Mouse (Mus musculus) limb, embryonic 12.5 days (tissue): ENCODE measurements at regions not wholly inside any gene's neighbourhood (a gene's known extent, or its start where the extent isn't known, plus 50 kb on each side); places are given as distances from the start of the nearest gene placed in this dataset.

Source experiments
- ATAC-seq: fragments of 200-750 bp; cut with Nextera tagmentation; 2 replicates; pipeline ENCODE4 v1.8.0; 2017; ENCODE audit warnings: low read depth, moderate TSS enrichment; ENCODE audit not compliant: insufficient number of reproducible peaks, insufficient read depth, low FRiP score, low TSS enrichment
- H3K27ac ChIP-seq: fragments of 300-500 bp; sonication (generic); 2 replicates; pipeline ENCODE4 v1.5.1; 2016; ENCODE audit warnings: mild to moderate bottlenecking, moderate library complexity
- H3K27me3 ChIP-seq: fragments of 300-500 bp; sonication (generic); 2 replicates; pipeline ENCODE4 v1.6.1; 2016; ENCODE audit warnings: mild to moderate bottlenecking, moderate library complexity
- H3K36me3 ChIP-seq: fragments of 300-500 bp; sonication (generic); 2 replicates; pipeline ENCODE4 v1.6.1; 2016; ENCODE audit warnings: mild to moderate bottlenecking, moderate library complexity
- H3K4me1 ChIP-seq: fragments of 300-500 bp; sonication (generic); replicated peaks from 2 replicates; pipeline ENCODE4 v1.6.1; 2016
- H3K4me2 ChIP-seq: fragments of 300-500 bp; sonication (generic); 2 replicates; pipeline ENCODE4 v1.6.1; 2016; ENCODE audit warnings: mild to moderate bottlenecking, moderate library complexity
- H3K4me3 ChIP-seq: fragments of 300-500 bp; sonication (generic); replicated peaks from 2 replicates; pipeline ENCODE4 v1.5.1; 2016; ENCODE audit warnings: mild to moderate bottlenecking
- H3K9ac ChIP-seq: fragments of 300-500 bp; sonication (generic); replicated peaks from 2 replicates; pipeline ENCODE4 v1.6.1; 2016; ENCODE audit warnings: mild to moderate bottlenecking, moderate library complexity
- H3K9me3 ChIP-seq: fragments of 300-500 bp; sonication (generic); 2 replicates; pipeline ENCODE4 v1.6.1; 2016; ENCODE audit warnings: mild to moderate bottlenecking, moderate library complexity
- WGBS: fragments of 180-500 bp; shearing (Covaris S2); methylation state at CpG from one replicate; pipeline ENCODE4 v1.1.7; 2016; 5-methylcytosine and 5-hydroxymethylcytosine counted together

DNA sequence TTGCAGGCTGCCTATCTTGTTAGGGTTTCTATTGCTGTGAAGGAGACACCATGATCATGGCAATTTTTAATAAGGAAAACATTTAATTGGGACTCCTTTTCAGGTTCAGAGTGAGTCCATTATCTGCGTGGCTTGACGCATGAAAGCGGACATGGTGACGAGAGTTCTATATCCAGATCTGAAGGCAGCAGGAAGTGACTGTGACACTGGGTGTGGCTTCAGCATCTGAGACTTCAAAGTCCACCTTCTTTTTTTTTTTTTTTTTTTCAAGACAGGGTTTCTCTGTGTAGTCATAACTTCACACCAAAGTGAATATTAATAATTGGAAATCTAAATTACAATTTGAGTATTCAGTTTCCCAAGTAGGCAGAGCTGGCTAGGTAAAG, 118.1 kb downstream of the Sptssa start:
- Histone ChIP-seq H3K27me3 (no peaks in the 10 kb centered on the region), H3K27ac (no peak overlapping the region), H3K4me3 (no peak overlapping the region), H3K9me3 (peaks cover 4% of the 10 kb centered on the region; the same call in 1 of the 2 replicates), H3K36me3 (no peaks in the 10 kb centered on the region), H3K9ac (no peak overlapping the region), H3K4me1 (peaks cover 9% of the 10 kb centered on the region), H3K4me2 (no peak overlapping the region)
- WGBS: 88% methylated on average over 4 of the region's 4 CpGs
- ATAC-seq: no peak

DNA sequence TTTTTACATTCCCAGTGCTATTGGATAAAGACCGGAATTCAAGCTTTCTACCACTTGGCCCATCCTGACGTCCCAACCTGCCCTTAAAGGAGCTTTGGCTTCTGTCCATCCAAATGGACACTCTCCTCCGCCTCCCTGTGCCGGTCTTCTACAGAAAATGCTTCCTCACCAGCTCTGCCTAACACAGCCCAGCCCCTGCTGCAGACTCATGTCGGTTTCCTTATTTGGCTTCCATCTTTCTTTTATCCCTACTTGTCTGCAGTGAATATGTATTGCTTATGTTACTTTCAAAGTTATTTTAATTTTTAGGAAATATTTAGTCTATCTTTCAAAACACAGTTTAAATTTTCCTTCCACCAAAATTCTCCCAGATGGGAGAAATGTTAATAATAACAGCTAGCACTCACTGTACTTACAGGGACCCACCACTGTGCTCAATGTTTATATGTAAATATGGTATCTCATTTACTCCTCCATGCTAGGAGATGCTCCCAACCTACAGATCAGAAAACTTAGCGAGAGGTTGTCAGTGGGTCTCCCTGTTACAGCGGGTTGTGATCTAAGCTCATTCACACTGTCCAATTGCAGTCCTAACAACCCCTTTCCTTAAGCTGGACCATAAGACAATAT, 118.6 kb downstream of the Sptssa start:
- Histone ChIP-seq H3K9ac (no peak overlapping the region), H3K4me2 (no peak overlapping the region), H3K9me3 (peaks cover 4% of the 10 kb centered on the region; the same call in 1 of the 2 replicates), H3K27me3 (no peaks in the 10 kb centered on the region), H3K4me3 (no peak overlapping the region), H3K27ac (no peak overlapping the region), H3K4me1 (peaks cover 12% of the 10 kb centered on the region), H3K36me3 (no peaks in the 10 kb centered on the region)
- no peak for ATAC-seq
- 86% methylated on average over 7 of the region's 7 CpGs for WGBS

DNA sequence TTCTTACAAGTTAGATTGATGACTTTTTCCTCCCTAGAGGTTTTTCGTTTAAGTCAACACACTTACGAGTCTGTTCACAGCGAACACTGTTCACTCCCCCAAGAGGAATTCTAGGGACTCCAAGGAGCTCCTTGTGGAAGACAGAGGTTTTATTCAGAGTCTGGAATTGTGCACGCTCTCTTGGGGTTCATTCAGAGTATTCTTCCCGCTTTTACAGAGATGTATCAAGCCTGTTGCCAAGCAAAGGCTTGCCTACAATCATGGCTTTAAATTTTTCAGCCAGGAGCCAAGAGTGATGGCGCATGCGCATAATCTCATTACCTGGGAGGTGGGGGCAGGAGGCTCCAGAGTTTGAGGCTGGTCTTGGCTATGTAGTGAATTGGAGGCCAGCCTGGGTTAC, 119.4 kb downstream of the Sptssa start:
- H3K4me1 ChIP-seq: peaks cover 12% of the 10 kb centered on the region
- H3K27me3 ChIP-seq: no peaks in the 10 kb centered on the region
- H3K9ac ChIP-seq: no peak overlapping the region
- ATAC-seq: no peak
- no peak overlapping the region for H3K4me3 ChIP-seq
- no peaks in the 10 kb centered on the region for H3K36me3 ChIP-seq
- H3K27ac ChIP-seq: peak overlapping the region; percentile 47; the same call in 1 of the 2 replicates
- 74% methylated on average over 7 of the region's 7 CpGs for WGBS
- H3K4me2 ChIP-seq: no peak overlapping the region
- H3K9me3 ChIP-seq: peaks cover 4% of the 10 kb centered on the region; the same call in 1 of the 2 replicates

DNA sequence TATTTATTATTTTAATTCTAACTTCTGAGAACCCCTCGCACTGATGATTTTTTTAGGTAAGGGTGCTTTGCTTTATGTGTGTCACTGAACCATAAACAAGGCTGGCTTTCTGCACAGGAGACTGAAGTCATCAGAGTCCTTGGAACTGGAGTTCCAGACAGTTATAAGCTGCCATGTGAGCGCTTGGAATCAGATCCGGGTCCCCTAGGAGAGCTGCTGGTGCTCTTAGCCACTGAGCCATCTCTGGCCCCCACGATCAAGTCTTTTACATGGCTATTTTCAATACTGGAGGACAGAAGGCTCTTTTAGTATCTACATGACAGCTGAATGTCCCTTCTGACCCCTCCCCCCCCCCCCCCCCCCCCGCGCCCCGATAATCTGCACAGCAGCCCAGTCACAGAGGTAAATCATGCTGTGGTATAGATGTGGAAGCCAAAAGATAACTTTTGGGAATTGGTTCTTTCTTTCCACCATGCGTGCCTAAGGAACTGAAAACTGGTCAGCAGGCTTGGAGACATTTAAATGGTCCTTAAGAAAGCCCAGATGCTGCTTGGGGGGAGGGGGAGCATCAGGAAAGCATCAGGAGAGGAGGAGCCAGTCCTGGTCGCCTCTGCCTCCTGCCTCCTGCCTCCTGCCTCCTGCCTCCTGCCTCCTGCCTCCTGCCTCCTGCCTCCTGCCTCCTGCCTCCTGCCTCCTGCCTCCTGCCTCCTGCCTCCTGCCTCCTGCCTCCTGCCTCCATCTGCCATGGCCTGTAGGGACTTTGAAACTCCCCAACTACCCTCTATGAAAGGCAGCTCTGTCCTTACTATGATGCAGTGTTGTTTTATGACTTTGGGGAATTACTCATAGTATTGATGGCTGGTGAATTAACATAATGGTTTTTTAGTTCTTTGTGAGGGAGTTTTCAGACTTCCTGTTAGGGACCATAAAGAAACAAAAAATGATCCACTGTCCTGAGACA, 120.5 kb downstream of the Sptssa start:
- Histone ChIP-seq H3K4me2 (no peak overlapping the region), H3K9me3 (no peaks in the 10 kb centered on the region), H3K9ac (no peak overlapping the region), H3K27ac (peak overlapping the region; percentile 64; the same call in 1 of the 2 replicates), H3K36me3 (no peaks in the 10 kb centered on the region), H3K4me3 (no peak overlapping the region), H3K4me1 (peaks cover 12% of the 10 kb centered on the region), H3K27me3 (no peaks in the 10 kb centered on the region)
- WGBS: 61% methylated on average over 6 of the region's 9 CpGs
- no peak for ATAC-seq

DNA sequence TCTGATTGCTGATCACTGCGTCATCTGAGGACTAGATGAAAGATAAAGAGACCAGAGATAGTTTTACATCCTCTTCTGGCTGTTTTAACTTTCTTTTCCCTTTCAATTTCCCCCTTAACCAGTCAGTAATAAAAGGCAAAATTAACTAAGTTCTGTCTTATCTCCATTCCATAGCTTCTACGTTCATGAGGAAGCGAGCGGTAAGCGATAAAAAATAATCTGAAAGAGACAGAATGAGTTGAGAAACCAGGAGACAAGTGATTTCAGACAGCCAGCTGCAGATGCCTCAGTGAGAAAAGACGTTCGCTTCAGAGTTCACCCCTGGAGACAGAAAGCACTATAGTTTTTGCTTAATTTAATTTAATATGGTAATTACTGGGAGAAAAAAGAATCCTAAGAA, 121.5 kb downstream of the Sptssa start:
- no peak overlapping the region for H3K4me2 ChIP-seq
- no peak for ATAC-seq
- no peak overlapping the region for H3K9ac ChIP-seq
- H3K27ac ChIP-seq: no peak overlapping the region
- no peaks in the 10 kb centered on the region for H3K27me3 ChIP-seq
- H3K4me3 ChIP-seq: no peak overlapping the region
- H3K9me3 ChIP-seq: no peaks in the 10 kb centered on the region
- H3K4me1 ChIP-seq: peaks cover 12% of the 10 kb centered on the region
- 66% methylated on average over 7 of the region's 7 CpGs for WGBS
- no peaks in the 10 kb centered on the region for H3K36me3 ChIP-seq

DNA sequence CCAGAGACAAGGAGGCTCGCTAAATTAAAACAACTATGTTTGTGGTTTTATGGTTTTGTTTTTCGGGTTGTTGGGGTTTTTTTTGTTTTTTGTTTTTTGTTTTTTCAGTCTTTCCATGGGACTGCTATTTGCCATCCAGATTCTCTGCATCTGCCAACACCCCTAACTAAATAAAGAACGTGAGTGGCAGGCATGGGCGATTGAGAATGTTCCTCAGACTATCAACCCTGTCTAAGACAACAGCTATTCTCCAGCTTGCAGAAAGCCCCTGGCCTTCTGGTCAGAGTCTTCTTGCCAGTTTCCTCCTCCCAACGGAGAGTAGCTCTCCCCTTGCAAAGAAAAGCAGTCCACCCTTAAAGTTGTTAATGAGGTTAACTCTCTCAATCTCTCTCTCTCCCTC, 123.2 kb downstream of the Sptssa start:
- H3K27me3 ChIP-seq: no peaks in the 10 kb centered on the region
- ATAC-seq: no peak
- no peak overlapping the region for H3K27ac ChIP-seq
- no peak overlapping the region for H3K4me2 ChIP-seq
- H3K4me1 ChIP-seq: peaks cover 12% of the 10 kb centered on the region
- H3K36me3 ChIP-seq: no peaks in the 10 kb centered on the region
- WGBS: 56% methylated on average over 5 of the region's 5 CpGs
- H3K4me3 ChIP-seq: no peak overlapping the region
- no peak overlapping the region for H3K9ac ChIP-seq
- H3K9me3 ChIP-seq: no peaks in the 10 kb centered on the region

DNA sequence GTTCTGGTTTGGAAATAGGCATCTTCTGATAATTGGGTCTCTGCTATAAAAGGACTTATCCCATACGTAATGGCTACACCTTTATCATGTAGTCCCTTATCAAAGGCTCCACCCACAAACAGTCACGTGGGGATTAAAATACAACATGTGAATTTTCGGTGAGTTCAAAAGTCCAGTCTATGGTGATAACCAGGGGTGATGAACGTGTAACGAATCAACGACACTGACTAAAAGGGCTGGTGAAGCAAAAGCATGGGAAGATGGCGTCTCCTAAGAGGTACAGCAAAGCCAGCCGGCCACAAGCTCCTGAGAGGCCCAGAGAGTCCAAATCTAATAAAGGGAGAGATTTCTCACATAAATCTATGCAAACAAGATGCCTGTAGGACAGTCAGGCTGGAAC, 124.3 kb downstream of the Sptssa start:
- no peak overlapping the region for H3K9ac ChIP-seq
- no peak for ATAC-seq
- H3K4me2 ChIP-seq: no peak overlapping the region
- H3K4me3 ChIP-seq: no peak overlapping the region
- H3K27ac ChIP-seq: no peak overlapping the region
- no peaks in the 10 kb centered on the region for H3K36me3 ChIP-seq
- H3K4me1 ChIP-seq: peaks cover 12% of the 10 kb centered on the region
- WGBS: 93% methylated on average over 8 of the region's 8 CpGs
- H3K27me3 ChIP-seq: no peaks in the 10 kb centered on the region
- H3K9me3 ChIP-seq: 0 out of 2 replicates have a peak, but pooled peaks cover under 1% of the 10 kb centered on the region

DNA sequence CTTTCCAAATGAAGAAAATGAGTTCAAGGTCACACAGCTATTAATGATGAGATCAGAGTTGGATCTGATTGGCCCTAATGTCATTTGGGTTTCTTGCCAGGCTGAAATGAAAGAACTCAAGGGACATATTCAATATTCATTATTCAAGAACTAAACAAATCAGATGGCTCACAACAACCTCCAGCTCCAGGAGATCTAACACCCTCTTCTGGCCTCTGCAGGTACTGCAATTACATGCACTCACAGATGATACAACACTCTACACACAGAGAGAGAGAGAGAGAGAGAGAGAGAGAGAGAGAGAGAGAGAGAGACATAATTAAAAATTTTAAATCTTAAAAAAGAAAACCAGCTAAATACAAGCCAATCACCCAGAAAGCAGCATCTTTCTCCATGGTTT, 128.3 kb downstream of the Sptssa start:
- Histone ChIP-seq H3K4me3 (no peak overlapping the region), H3K4me1 (no peaks in the 10 kb centered on the region), H3K27me3 (no peaks in the 10 kb centered on the region), H3K9ac (no peak overlapping the region), H3K36me3 (no peaks in the 10 kb centered on the region), H3K4me2 (no peak overlapping the region), H3K9me3 (0 out of 2 replicates have a peak, but pooled peaks cover 5% of the 10 kb centered on the region), H3K27ac (no peak overlapping the region)
- ATAC-seq: no peak

DNA sequence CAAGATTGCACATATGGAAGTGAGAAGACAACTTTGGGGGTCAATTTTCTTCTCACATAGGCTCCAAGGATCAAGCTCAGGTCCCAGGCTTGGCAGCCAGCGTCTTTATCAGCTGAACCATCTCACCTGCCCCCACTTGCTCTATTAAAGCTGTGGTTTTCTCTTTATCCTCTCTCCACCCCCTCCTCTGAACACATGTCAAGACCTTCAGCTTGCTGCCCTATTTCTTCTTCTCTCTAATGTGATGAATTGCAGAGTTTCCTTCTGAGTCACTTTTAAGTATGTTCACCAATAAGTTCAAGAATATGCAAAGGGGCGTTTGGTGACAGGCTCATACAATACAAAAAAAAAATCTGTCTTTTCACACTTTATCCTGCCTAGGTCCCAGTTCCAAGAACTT, 128.8 kb downstream of the Sptssa start:
- WGBS: 76% methylated on average over 2 of the region's 2 CpGs
- Histone ChIP-seq H3K27ac (no peak overlapping the region), H3K36me3 (no peaks in the 10 kb centered on the region), H3K9ac (no peak overlapping the region), H3K4me2 (no peak overlapping the region), H3K9me3 (0 out of 2 replicates have a peak, but pooled peaks cover 5% of the 10 kb centered on the region), H3K4me1 (no peaks in the 10 kb centered on the region), H3K27me3 (no peaks in the 10 kb centered on the region), H3K4me3 (no peak overlapping the region)
- ATAC-seq: no peak

DNA sequence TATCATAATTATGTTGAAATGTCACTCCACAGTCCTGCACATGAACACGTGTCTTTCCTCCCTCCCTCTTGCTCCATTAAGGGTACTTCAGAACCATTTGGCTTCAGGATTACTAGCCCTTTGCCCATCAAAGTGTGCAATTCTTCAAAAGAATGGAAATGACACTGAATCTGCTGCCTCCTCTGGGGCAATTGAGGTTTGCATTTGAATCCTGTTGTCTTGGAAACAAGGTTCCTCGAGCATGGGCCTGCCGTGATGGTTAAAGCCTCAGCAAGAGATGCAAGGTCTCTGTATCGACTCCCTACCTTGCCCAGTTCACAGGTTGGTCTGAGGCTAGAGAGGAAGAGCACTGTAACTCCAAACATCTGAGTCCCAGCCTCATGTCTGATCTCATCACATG, 136.0 kb downstream of the Sptssa start:
- WGBS: 30% methylated on average over 4 of the region's 4 CpGs
- ATAC-seq: no peak

DNA sequence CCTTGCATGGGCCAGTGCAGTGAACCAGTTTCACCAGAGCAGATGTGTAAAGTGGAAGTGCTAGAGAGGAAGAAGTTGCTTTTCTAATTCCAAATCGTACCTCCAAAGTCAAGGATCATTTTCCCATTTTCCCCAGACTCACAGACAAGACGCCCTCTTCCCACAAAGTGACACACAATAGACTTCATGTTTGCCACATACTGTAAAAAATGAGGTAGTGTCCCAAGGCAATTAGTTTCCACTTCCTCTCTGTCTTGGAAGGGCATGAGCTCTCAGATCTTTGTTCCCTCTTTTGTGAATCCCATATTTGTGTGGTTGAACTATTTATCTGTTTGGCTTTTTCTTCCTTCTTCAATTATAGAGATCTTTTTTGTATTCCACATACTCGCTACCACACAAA, 137.0 kb downstream of the Sptssa start:
- H3K27ac ChIP-seq: no peak overlapping the region
- H3K36me3 ChIP-seq: no peaks in the 10 kb centered on the region
- no peak overlapping the region for H3K4me3 ChIP-seq
- no peak overlapping the region for H3K4me2 ChIP-seq
- ATAC-seq: no peak
- no peaks in the 10 kb centered on the region for H3K27me3 ChIP-seq
- H3K4me1 ChIP-seq: peaks cover 6% of the 10 kb centered on the region
- no peak overlapping the region for H3K9ac ChIP-seq
- H3K9me3 ChIP-seq: no peaks in the 10 kb centered on the region
- WGBS: 84% methylated on average over 3 of the region's 3 CpGs

More for the DNA sequence above, 136.0 kb downstream of the Sptssa start:
- no peak overlapping the region for H3K4me2 ChIP-seq
- H3K4me3 ChIP-seq: no peak overlapping the region
- no peaks in the 10 kb centered on the region for H3K27me3 ChIP-seq
- peaks cover 6% of the 10 kb centered on the region for H3K4me1 ChIP-seq
- H3K36me3 ChIP-seq: no peaks in the 10 kb centered on the region
- H3K9ac ChIP-seq: no peak overlapping the region
- no peaks in the 10 kb centered on the region for H3K9me3 ChIP-seq
- no peak overlapping the region for H3K27ac ChIP-seq
